Mouse (Mus musculus) embryonic facial prominence, embryonic 11.5 days (tissue): ENCODE results near the gene Anapc11. TPM values are rescaled to one million over a fixed set of nuclear protein-coding genes. Genes with fewer than 3 reads are reported as not detected.

ENCODE experiments used
- ATAC-seq: fragments of 200-750 bp; cut with Nextera tagmentation; replicated peaks from 2 replicates; pipeline ENCODE4 v1.8.0; 2017; ENCODE audit warnings: low read depth; ENCODE audit not compliant: insufficient number of reproducible peaks, low FRiP score, low TSS enrichment
- DNase-seq: peaks from one replicate; pipeline ENCODE4 v3.0.0-alpha.2; 2015; ENCODE audit warnings: low spot score
- H3K27ac ChIP-seq: fragments of 300-500 bp; sonication (generic); replicated peaks from 2 replicates; pipeline ENCODE4 v1.5.1; 2014; ENCODE audit warnings: mild to moderate bottlenecking, low read depth, low read length, control low read depth
- H3K27me3 ChIP-seq: fragments of 300-500 bp; sonication (generic); 2 replicates; pipeline ENCODE4 v1.6.1; 2014; ENCODE audit warnings: mild to moderate bottlenecking, low read length, moderate library complexity, mixed read lengths; ENCODE audit not compliant: control insufficient read depth, insufficient read depth
- H3K36me3 ChIP-seq: fragments of 300-500 bp; sonication (generic); replicated peaks from 2 replicates; pipeline ENCODE4 v1.6.1; 2014; ENCODE audit warnings: low read depth, mild to moderate bottlenecking, low read length, moderate library complexity, mixed read lengths; ENCODE audit not compliant: control insufficient read depth, insufficient read depth
- H3K4me1 ChIP-seq: fragments of 300-500 bp; sonication (generic); 2 replicates; pipeline ENCODE4 v1.6.1; 2014; ENCODE audit warnings: low read length, mixed read lengths; ENCODE audit not compliant: control insufficient read depth, insufficient read depth
- H3K4me2 ChIP-seq: fragments of 300-500 bp; sonication (generic); 2 replicates; pipeline ENCODE4 v1.6.1; 2014; ENCODE audit warnings: low read depth, mild to moderate bottlenecking, control low read depth, low read length, moderate library complexity
- H3K4me3 ChIP-seq: fragments of 300-500 bp; sonication (generic); 2 replicates; pipeline ENCODE4 v1.5.1; 2014; ENCODE audit warnings: low read depth, low read length, control low read depth
- H3K9ac ChIP-seq: fragments of 300-500 bp; sonication (generic); replicated peaks from 2 replicates; pipeline ENCODE4 v1.6.1; 2014; ENCODE audit warnings: mild to moderate bottlenecking, control low read depth, low read length
- H3K9me3 ChIP-seq: fragments of 300-500 bp; sonication (generic); replicated peaks from 2 replicates; pipeline ENCODE4 v1.6.1; 2016; ENCODE audit warnings: mild to moderate bottlenecking, low read length, inconsistent platforms, mixed read lengths; ENCODE audit not compliant: control insufficient read depth
- WGBS: fragments of 180-500 bp; shearing (Covaris S2); extraction: QIAGEN DNeasy Blood & Tissue Kit; methylation state at CpG from one replicate; pipeline ENCODE4 v1.1.7; 2014; 5-methylcytosine and 5-hydroxymethylcytosine counted together
- polyA plus RNA-seq: library from polyadenylated mRNA; unstranded; fragments of >200 nt; fragmentation: Nextera tagmentation; extraction: Ambion mirVana; gene quantifications from 2 replicates; pipeline ENCODE4 v1.2.1, GENCODE M21; 2014

The Anapc11 gene
- polyA plus RNA-seq, 1 experiment from 2014 or later: 177 TPM

GRCm38 (mm10) chr11:120577211-120578023 is 20.8 kb upstream of the Anapc11 start:
- Histone ChIP-seq H3K9me3 (no peaks in the 10 kb centered on the region), H3K4me3 (no peak overlapping the region), H3K9ac (no peak overlapping the region), H3K4me2 (no peak overlapping the region), H3K4me1 (peaks cover 14% of the 10 kb centered on the region), H3K27ac (no peak overlapping the region), H3K27me3 (no peaks in the 10 kb centered on the region), H3K36me3 (peaks cover 14% of the 10 kb centered on the region)
- DNase-seq (no peak), ATAC-seq (no peak)
- 86% methylated on average over 7 of the region's 7 CpGs for WGBS

- ATAC-seq: no peak
- Histone ChIP-seq H3K9ac (no peak overlapping the region), H3K4me3 (no peak overlapping the region), H3K4me1 (peaks cover 14% of the 10 kb centered on the region), H3K4me2 (no peak overlapping the region), H3K9me3 (no peaks in the 10 kb centered on the region), H3K27ac (no peak overlapping the region), H3K27me3 (no peaks in the 10 kb centered on the region), H3K36me3 (peaks cover 14% of the 10 kb centered on the region)
- WGBS: 86% methylated on average over 10 of the region's 10 CpGs
- no peak for DNase-seq
Measured at GRCm38 (mm10) chr11:120578024-120578693, 20.1 kb upstream of the Anapc11 start.

GRCm38 (mm10) chr11:120578694-120579243 is 19.5 kb upstream of the Anapc11 start:
- H3K4me1 ChIP-seq: peaks cover 14% of the 10 kb centered on the region
- no peaks in the 10 kb centered on the region; the same call in 1 of the 2 replicates for H3K9me3 ChIP-seq
- H3K9ac ChIP-seq: peak overlapping the region; percentile 13; the same call in 1 of the 2 replicates
- ATAC-seq (no peak), DNase-seq (no peak)
- H3K4me3 ChIP-seq: no peak overlapping the region
- peaks cover 14% of the 10 kb centered on the region for H3K36me3 ChIP-seq
- H3K4me2 ChIP-seq: no peak overlapping the region
- H3K27ac ChIP-seq: no peak overlapping the region
- WGBS: 77% methylated on average over 11 of the region's 11 CpGs
- H3K27me3 ChIP-seq: no peaks in the 10 kb centered on the region

- peak overlapping the region; percentile 90 for H3K4me2 ChIP-seq
- H3K9ac ChIP-seq: peak overlapping the region; percentile 95
- ATAC-seq (no peak), DNase-seq (peak; percentile 93)
- peaks cover 17% of the 10 kb centered on the region for H3K36me3 ChIP-seq
- peaks cover 3% of the 10 kb centered on the region for H3K9me3 ChIP-seq
- H3K27me3 ChIP-seq: no peaks in the 10 kb centered on the region
- 61% methylated on average over 15 of the region's 15 CpGs for WGBS
- no peak overlapping the region for H3K27ac ChIP-seq
- H3K4me1 ChIP-seq: peaks cover 14% of the 10 kb centered on the region
- peak overlapping the region; percentile 94 for H3K4me3 ChIP-seq
Measured at GRCm38 (mm10) chr11:120579316-120580107, 18.7 kb upstream of the Anapc11 start.

DNA sequence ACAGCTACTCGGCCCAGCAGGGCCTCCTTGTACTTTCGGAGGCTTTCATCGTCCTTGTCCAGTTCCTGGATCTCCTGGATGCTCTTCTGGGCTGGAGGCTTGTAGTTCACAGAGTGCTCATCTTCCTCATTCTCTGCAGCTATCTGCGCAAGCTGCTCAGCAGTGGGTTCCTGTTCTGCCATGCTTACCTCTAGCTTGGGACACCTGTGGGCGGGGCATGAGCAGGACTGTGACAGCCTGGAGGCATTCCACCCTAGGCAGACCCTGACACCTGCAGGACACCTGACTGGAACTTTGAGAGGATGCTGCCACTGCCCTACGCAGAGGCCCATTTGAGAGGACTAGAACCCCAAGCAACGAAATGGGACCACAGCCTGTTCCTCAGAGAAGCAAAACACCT is 18.0 kb upstream of the Anapc11 start:
- Histone ChIP-seq H3K9me3 (peaks cover 3% of the 10 kb centered on the region), H3K36me3 (peaks cover 17% of the 10 kb centered on the region)
- WGBS: 62% methylated on average over 7 of the region's 7 CpGs

DNA sequence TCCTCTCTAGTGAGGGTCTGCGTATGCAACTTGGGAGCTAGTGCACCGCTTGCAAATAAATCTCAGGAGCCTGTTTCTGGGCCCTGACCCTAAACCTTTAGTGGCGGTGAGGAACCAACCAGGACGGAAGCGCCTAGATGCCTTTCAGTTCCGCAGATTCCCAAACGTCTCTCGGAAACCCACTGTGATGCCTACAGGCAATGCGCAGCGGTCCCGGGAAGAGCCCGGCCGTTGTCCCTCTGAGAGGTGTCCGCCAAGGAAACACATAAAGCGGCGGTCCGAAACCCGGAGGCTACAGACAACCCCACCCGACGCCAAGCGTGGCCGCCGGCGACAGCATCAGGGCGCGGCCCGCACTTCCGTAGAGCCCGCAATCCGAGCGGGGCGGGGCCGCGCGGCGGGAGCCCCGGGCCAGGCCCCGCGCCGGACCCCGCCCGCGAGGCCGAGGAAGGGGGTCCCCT is 17.3 kb upstream of the Anapc11 start:
- DNase-seq (peak; percentile 40), ATAC-seq (no peak)
- under 1% methylated on average over 42 of the region's 44 CpGs for WGBS
- Histone ChIP-seq H3K4me1 (peaks cover 14% of the 10 kb centered on the region), H3K9ac (peak overlapping the region; percentile 95), H3K4me3 (peak overlapping the region; percentile 94), H3K27ac (peak overlapping the region; percentile 89), H3K36me3 (peaks cover 17% of the 10 kb centered on the region), H3K27me3 (no peaks in the 10 kb centered on the region), H3K4me2 (peak overlapping the region; percentile 90), H3K9me3 (peaks cover 3% of the 10 kb centered on the region)

More for the DNA sequence above, 18.0 kb upstream of the Anapc11 start:
- no peak for ATAC-seq
- H3K4me1 ChIP-seq: peaks cover 14% of the 10 kb centered on the region
- no peaks in the 10 kb centered on the region for H3K27me3 ChIP-seq
- H3K9ac ChIP-seq: peak overlapping the region; percentile 95
- H3K27ac ChIP-seq: peak overlapping the region; percentile 89; the same call in 1 of the 2 replicates
- DNase-seq: no peak
- H3K4me3 ChIP-seq: peak overlapping the region; percentile 94
- H3K4me2 ChIP-seq: peak overlapping the region; percentile 90

DNA sequence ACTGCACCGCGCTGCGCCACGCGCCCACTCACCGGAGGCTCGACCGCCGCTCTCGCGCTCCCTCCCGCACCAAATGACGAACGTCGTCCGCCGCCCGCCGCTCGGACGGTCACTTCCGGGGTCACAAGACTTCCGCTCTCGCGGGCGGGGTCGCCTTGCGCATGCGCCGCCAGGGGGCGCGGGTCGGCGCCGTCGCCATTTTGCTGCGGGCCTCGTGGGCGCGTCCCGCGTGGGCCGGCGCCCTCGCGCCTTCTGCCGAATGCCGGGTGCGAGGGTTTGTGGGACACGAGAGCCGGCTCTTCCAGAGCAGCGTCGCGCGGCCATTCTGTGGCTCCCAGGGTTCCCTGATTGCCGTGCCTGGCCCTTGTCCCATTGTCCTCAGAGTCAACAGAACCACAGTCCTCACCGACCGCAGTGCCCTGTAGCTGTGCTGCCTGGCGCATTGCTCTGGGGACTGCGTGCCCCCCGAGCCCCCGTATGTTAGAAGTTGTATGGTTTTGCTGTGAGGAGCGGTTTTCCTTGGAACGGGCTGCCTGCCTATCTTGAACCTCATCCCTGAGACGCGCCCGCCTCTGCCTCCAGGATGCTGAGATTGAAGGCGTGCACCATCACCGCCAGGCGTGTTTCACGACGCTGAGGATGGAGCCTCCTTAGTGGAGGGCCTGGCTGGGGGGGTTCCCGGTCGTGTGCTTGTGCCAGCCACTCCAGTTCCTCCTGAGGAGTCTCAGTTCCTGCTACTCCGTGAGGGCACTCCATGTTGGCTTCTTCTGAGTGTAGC is 16.5 kb upstream of the Anapc11 start, which contains the start of gene Arhgdia:
Gene Arhgdia (minus strand): TSS at position 135 of the 778 bp plus-strand sequence.
- 6% methylated on average over 61 of the region's 75 CpGs for WGBS

More for the DNA sequence above, 16.5 kb upstream of the Anapc11 start, which contains the start of gene Arhgdia:
- H3K27me3 ChIP-seq: no peaks in the 10 kb centered on the region
- peak; percentile 87 for DNase-seq
- peaks cover 14% of the 10 kb centered on the region for H3K4me1 ChIP-seq
- peaks cover 3% of the 10 kb centered on the region for H3K9me3 ChIP-seq
- no peak; the same call in 1 of the 2 replicates for ATAC-seq
- H3K4me2 ChIP-seq: peak within 1 kb of the TSS; percentile 90
- peaks cover 17% of the 10 kb centered on the region for H3K36me3 ChIP-seq
- H3K4me3 ChIP-seq: peak within 1 kb of the TSS; percentile 94
- H3K9ac ChIP-seq: peak within 1 kb of the TSS; percentile 95
- peak within 1 kb of the TSS; percentile 89 for H3K27ac ChIP-seq
